Mouse (Mus musculus): ENCODE measurements around the gene Dag1. TPM values are rescaled to one million over a fixed set of nuclear protein-coding genes. Genes with fewer than 3 reads are reported as not detected.

The Dag1 gene
- total RNA-seq, 1 experiment, result 134 TPM

DNA sequence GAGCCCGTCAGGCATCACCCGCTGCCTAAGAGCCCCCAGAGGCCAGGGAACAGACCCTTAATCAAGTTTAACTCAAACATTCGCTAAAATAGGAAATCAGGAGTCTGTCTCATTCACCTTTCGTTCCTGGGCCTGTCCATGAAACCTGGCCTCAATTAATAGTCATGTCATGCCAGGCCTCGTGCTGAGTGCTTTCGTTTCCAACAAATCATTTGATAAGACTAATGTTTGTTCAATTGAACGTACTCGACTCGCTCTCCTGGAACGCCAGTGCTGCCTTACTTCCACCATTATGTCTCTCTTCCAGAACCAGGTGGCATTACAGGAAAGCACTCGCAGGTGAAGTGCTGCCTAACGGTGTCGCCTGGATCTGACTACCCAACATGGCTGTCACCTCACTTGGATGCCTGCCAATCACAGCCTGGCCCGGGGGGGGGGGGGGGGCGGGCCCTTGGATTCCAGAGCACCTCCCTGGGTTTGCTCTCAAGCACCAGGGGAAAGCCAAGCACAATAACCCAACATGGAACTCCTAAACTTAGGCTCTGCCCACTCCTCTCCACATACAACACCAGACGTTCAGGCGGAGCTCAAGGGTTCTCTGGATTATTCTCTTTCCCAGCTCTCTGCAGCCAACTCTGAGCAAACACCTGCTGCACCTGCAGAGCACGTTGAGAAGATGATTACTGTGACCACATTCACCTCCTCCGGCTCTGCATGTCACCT, 88.5 kb downstream of the Dag1 start:
- no peaks in the 10 kb centered on the region for H3K9me3 ChIP-seq (ENCODE audit: control insufficient read depth, insufficient read depth, low read depth, low read length)
- peaks cover 0 to 4% of the 10 kb centered on the region in 2 experiments; a peak in 1 of 4 replicates for H3K4me1 ChIP-seq (ENCODE audit: control insufficient read depth in 2 of 2, insufficient read depth in 2 of 2, low read length in 2 of 2, poor library complexity in 1 of 2)
- H3K36me3 ChIP-seq (ENCODE audit: control insufficient read depth, insufficient read depth, low read length, poor library complexity, severe bottlenecking), result no peaks in the 10 kb centered on the region
- H3K27ac ChIP-seq (ENCODE audit: insufficient read depth, low read depth, low read length, poor library complexity, severe bottlenecking), result no peak overlapping the region
- no peak for DNase-seq (ENCODE audit: low read depth, low spot score)
- H3K9ac ChIP-seq (ENCODE audit: insufficient read depth, low read depth, low read length, poor library complexity, severe bottlenecking), result no peak overlapping the region
- in situ Hi-C loops (cut with MboI; ENCODE audit: low sequenced_read_pairs in 2 of 2, unreplicated experiment in 2 of 2), result no loop called here
- no peak for TF ChIP-seq ZC3H11A (IDR thresholded peaks at IDR 0.05; ENCODE audit: borderline replicate concordance, low read depth, low read length)
- TF ChIP-seq ZNF384 (IDR thresholded peaks at IDR 0.05; ENCODE audit: low read depth, low read length), result no peak
- TF ChIP-seq CHD2 (IDR thresholded peaks at IDR 0.05; ENCODE audit: low read depth, low read length), result no peak
- no peak for TF ChIP-seq MAFK (IDR thresholded peaks at IDR 0.05; ENCODE audit: insufficient read depth, low read depth, low read length)
- no peak for TF ChIP-seq HCFC1 (IDR thresholded peaks at IDR 0.05; ENCODE audit: borderline replicate concordance, insufficient read depth, low read length)
- H3K4me3 ChIP-seq (ENCODE audit: insufficient read depth in 1 of 2, low read depth in 1 of 2, low read length in 2 of 2, poor library complexity in 1 of 2, severe bottlenecking in 1 of 2), result no peak overlapping the region

- Histone ChIP-seq H3K27ac (ENCODE audit: insufficient read depth, low read depth, low read length, poor library complexity, severe bottlenecking) (no peak overlapping the region), H3K9me3 (ENCODE audit: control insufficient read depth, insufficient read depth, low read depth, low read length) (no peaks in the 10 kb centered on the region), H3K4me1 (ENCODE audit: control insufficient read depth in 2 of 2, insufficient read depth in 2 of 2, low read length in 2 of 2, poor library complexity in 1 of 2) (no peaks in the 10 kb centered on the region; a peak in 1 of 4 replicates), H3K4me3 (ENCODE audit: insufficient read depth in 1 of 2, low read depth in 1 of 2, low read length in 2 of 2, poor library complexity in 1 of 2, severe bottlenecking in 1 of 2) (no peak overlapping the region), H3K9ac (ENCODE audit: insufficient read depth, low read depth, low read length, poor library complexity, severe bottlenecking) (no peak overlapping the region), H3K36me3 (ENCODE audit: control insufficient read depth, insufficient read depth, low read length, poor library complexity, severe bottlenecking) (no peaks in the 10 kb centered on the region)
- no peak for DNase-seq (ENCODE audit: low read depth, low spot score)
- in situ Hi-C loops (cut with MboI; ENCODE audit: low sequenced_read_pairs in 2 of 2, unreplicated experiment in 2 of 2), result no loop called here
- TF ChIP-seq HCFC1 (IDR thresholded peaks at IDR 0.05; ENCODE audit: borderline replicate concordance, insufficient read depth, low read length) (no peak), CHD2 (IDR thresholded peaks at IDR 0.05; ENCODE audit: low read depth, low read length) (no peak), ZNF384 (IDR thresholded peaks at IDR 0.05; ENCODE audit: low read depth, low read length) (no peak), MAFK (IDR thresholded peaks at IDR 0.05; ENCODE audit: insufficient read depth, low read depth, low read length) (no peak), ZC3H11A (IDR thresholded peaks at IDR 0.05; ENCODE audit: borderline replicate concordance, low read depth, low read length) (no peak)
These were observed 90.9 kb downstream of the Dag1 start for GRCm38 (mm10) chr9:108172777-108173350.

DNA sequence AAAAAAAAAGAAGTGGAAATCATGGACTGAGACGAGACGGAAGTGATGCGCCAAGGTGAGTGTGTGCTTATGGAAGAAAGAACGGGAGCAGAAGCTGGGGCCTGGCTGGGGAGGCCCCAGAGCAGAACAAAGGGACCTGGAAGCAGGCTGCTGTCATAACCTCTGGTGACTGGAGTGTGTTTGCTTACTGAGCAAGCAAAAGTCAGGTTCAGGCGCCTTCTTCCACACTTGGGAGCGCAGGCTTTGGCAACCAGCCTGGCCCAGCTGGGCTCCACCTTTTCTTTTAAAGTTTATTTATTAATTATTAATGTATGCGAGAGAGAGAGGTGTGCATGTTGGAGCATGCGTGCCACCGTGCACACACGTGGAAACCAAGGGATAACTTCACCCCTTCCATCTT, 94.0 kb downstream of the Dag1 start:
- Histone ChIP-seq H3K4me3 (ENCODE audit: insufficient read depth in 1 of 2, low read depth in 1 of 2, low read length in 2 of 2, poor library complexity in 1 of 2, severe bottlenecking in 1 of 2) (no peak overlapping the region), H3K4me1 (ENCODE audit: control insufficient read depth in 2 of 2, insufficient read depth in 2 of 2, low read length in 2 of 2, poor library complexity in 1 of 2) (peaks cover 0 to 2% of the 10 kb centered on the region in 2 experiments; a peak in 1 of 4 replicates), H3K27ac (ENCODE audit: insufficient read depth, low read depth, low read length, poor library complexity, severe bottlenecking) (no peak overlapping the region), H3K9me3 (ENCODE audit: control insufficient read depth, insufficient read depth, low read depth, low read length) (no peaks in the 10 kb centered on the region), H3K9ac (ENCODE audit: insufficient read depth, low read depth, low read length, poor library complexity, severe bottlenecking) (no peak overlapping the region), H3K36me3 (ENCODE audit: control insufficient read depth, insufficient read depth, low read length, poor library complexity, severe bottlenecking) (no peaks in the 10 kb centered on the region)
- no peak for TF ChIP-seq CHD2 (IDR thresholded peaks at IDR 0.05; ENCODE audit: low read depth, low read length)
- no peak for TF ChIP-seq HCFC1 (IDR thresholded peaks at IDR 0.05; ENCODE audit: borderline replicate concordance, insufficient read depth, low read length)
- TF ChIP-seq ZNF384 (IDR thresholded peaks at IDR 0.05; ENCODE audit: low read depth, low read length), result no peak
- no peak for TF ChIP-seq ZC3H11A (IDR thresholded peaks at IDR 0.05; ENCODE audit: borderline replicate concordance, low read depth, low read length)
- no peak for TF ChIP-seq MAFK (IDR thresholded peaks at IDR 0.05; ENCODE audit: insufficient read depth, low read depth, low read length)
- DNase-seq (ENCODE audit: low read depth, low spot score), result no peak
- in situ Hi-C loops (cut with MboI; ENCODE audit: low sequenced_read_pairs in 2 of 2, unreplicated experiment in 2 of 2), result no loop called here

DNA sequence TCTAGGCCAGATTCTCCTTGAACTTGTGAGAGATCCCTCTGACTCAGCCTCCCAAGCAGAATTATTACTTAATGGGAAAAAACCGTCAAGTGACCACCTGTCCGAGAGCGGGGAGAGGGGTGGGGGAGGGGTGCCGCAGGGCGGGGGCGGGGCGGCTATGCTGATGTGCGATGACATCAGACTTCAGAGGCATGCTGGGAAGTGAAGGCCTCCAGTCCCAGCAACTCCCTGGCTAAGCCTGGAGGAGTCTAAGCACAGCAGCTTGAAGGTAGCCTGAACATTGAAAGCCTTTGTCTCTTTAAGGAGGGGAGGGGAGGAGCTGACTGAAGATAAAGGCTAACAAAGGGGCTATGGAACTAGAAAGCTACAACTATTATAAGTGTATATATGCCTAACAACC, 98.6 kb downstream of the Dag1 start:
- Histone ChIP-seq H3K27ac (ENCODE audit: insufficient read depth, low read depth, low read length, poor library complexity, severe bottlenecking) (no peak overlapping the region), H3K9me3 (ENCODE audit: control insufficient read depth, insufficient read depth, low read depth, low read length) (no peaks in the 10 kb centered on the region), H3K4me1 (ENCODE audit: control insufficient read depth in 2 of 2, insufficient read depth in 2 of 2, low read length in 2 of 2, poor library complexity in 1 of 2) (peaks cover 0 to 2% of the 10 kb centered on the region in 2 experiments; a peak in 1 of 4 replicates), H3K4me3 (ENCODE audit: insufficient read depth in 1 of 2, low read depth in 1 of 2, low read length in 2 of 2, poor library complexity in 1 of 2, severe bottlenecking in 1 of 2) (no peak overlapping the region), H3K9ac (ENCODE audit: insufficient read depth, low read depth, low read length, poor library complexity, severe bottlenecking) (no peak overlapping the region), H3K36me3 (ENCODE audit: control insufficient read depth, insufficient read depth, low read length, poor library complexity, severe bottlenecking) (no peaks in the 10 kb centered on the region)
- peak; percentile 51 for DNase-seq (ENCODE audit: low read depth, low spot score)
- in situ Hi-C loops (cut with MboI; ENCODE audit: low sequenced_read_pairs in 2 of 2, unreplicated experiment in 2 of 2), result no loop called here
- TF ChIP-seq HCFC1 (IDR thresholded peaks at IDR 0.05; ENCODE audit: borderline replicate concordance, insufficient read depth, low read length) (no peak), ZNF384 (IDR thresholded peaks at IDR 0.05; ENCODE audit: low read depth, low read length) (no peak), ZC3H11A (IDR thresholded peaks at IDR 0.05; ENCODE audit: borderline replicate concordance, low read depth, low read length) (no peak), CHD2 (IDR thresholded peaks at IDR 0.05; ENCODE audit: low read depth, low read length) (no peak), MAFK (IDR thresholded peaks at IDR 0.05; ENCODE audit: insufficient read depth, low read depth, low read length) (no peak)

All from ES-E14 (cell line).